Mouse (Mus musculus): Measurements from ENCODE around the gene Psmd5.

- TF ChIP-seq CTCF (IDR thresholded peaks at IDR 0.05; ENCODE audit: borderline replicate concordance, insufficient read depth, low read length) (no peak), POLR2A (IDR thresholded peaks at IDR 0.05; ENCODE audit: low read depth, low read length) (no peak)
These were observed 24.9 kb upstream of the Psmd5 start for GRCm38 (mm10) chr2:34899682-34900081.
